Mouse (Mus musculus): Measurements from ENCODE around the gene Oaz3.

Oaz3 gene

GRCm38 (mm10) chr3:94443597-94443964 lies at the start of gene Oaz3:
Gene Oaz3, minus strand, starts transcription at chr3:94443915.
- ATAC-seq (ENCODE audit: low TSS enrichment), result peak; percentile 39

GRCm38 (mm10) chr3:94487581-94487980 lies 43.9 kb upstream of the Oaz3 start:
- no peak for ATAC-seq (ENCODE audit: low TSS enrichment)

GRCm38 (mm10) chr3:94485922-94486321 lies 42.2 kb upstream of the Oaz3 start:
- no peak for ATAC-seq (ENCODE audit: low TSS enrichment)

- peak; percentile 51 for ATAC-seq (ENCODE audit: low TSS enrichment)
Observed at GRCm38 (mm10) chr3:94483790-94484439, 40.2 kb upstream of the Oaz3 start.

- no peak for ATAC-seq (ENCODE audit: low TSS enrichment)
Observed at GRCm38 (mm10) chr3:94482764-94483385, 39.2 kb upstream of the Oaz3 start.

- no peak for ATAC-seq (ENCODE audit: low TSS enrichment)
Observed at GRCm38 (mm10) chr3:94481429-94481828, 37.7 kb upstream of the Oaz3 start.

- ATAC-seq (ENCODE audit: low TSS enrichment), result no peak
Observed at GRCm38 (mm10) chr3:94480291-94480884, 36.7 kb upstream of the Oaz3 start, which contains the start of gene Riiad1. Gene Riiad1, minus strand, starts transcription at chr3:94480341.

- no peak for ATAC-seq (ENCODE audit: low TSS enrichment)
Observed at GRCm38 (mm10) chr3:94479564-94479963, 35.8 kb upstream of the Oaz3 start.

- no peak for ATAC-seq (ENCODE audit: low TSS enrichment)
Observed at GRCm38 (mm10) chr3:94478591-94479169, 35.0 kb upstream of the Oaz3 start.

- peak; percentile 58 for ATAC-seq (ENCODE audit: low TSS enrichment)
Observed at GRCm38 (mm10) chr3:94477981-94478422, 34.3 kb upstream of the Oaz3 start, which contains the start of gene Celf3. Gene Celf3, plus strand, starts transcription at chr3:94478295.

- ATAC-seq (ENCODE audit: low TSS enrichment), result peak; percentile 62
Observed at GRCm38 (mm10) chr3:94477444-94477843, 33.7 kb upstream of the Oaz3 start.

- ATAC-seq (ENCODE audit: low TSS enrichment), result no peak
Observed at GRCm38 (mm10) chr3:94476301-94477035, 32.8 kb upstream of the Oaz3 start.

GRCm38 (mm10) chr3:94473567-94474232 lies 30.0 kb upstream of the Oaz3 start:
- ATAC-seq (ENCODE audit: low TSS enrichment), result no peak

- peak; percentile 21; the same call in 1 of the 2 replicates for ATAC-seq (ENCODE audit: low TSS enrichment)
Observed at GRCm38 (mm10) chr3:94473115-94473505, 29.4 kb upstream of the Oaz3 start.

GRCm38 (mm10) chr3:94472447-94473114 lies 28.9 kb upstream of the Oaz3 start:
- ATAC-seq (ENCODE audit: low TSS enrichment), result peak; percentile 26

- no peak for ATAC-seq (ENCODE audit: low TSS enrichment)
Observed at GRCm38 (mm10) chr3:94468931-94469330, 25.2 kb upstream of the Oaz3 start.

GRCm38 (mm10) chr3:94465632-94466430 lies 22.1 kb upstream of the Oaz3 start:
- peak; percentile 86 for ATAC-seq (ENCODE audit: low TSS enrichment)

- no peak for ATAC-seq (ENCODE audit: low TSS enrichment)
Observed at GRCm38 (mm10) chr3:94463926-94464578, 20.3 kb upstream of the Oaz3 start.

GRCm38 (mm10) chr3:94459834-94460233 lies 16.1 kb upstream of the Oaz3 start:
- ATAC-seq (ENCODE audit: low TSS enrichment), result no peak

Data from frontal cortex, adult (tissue).